Mouse (Mus musculus) heart, embryonic 11.5 days (tissue): Measurements from ENCODE around the gene Nup93. TPM values are rescaled to one million over a fixed set of nuclear protein-coding genes. Genes with fewer than 3 reads are reported as not detected.

Source experiments
- ATAC-seq: fragments of 200-750 bp; cut with Nextera tagmentation; replicated peaks from 2 replicates; pipeline ENCODE4 v1.8.0; 2017; ENCODE audit warnings: moderate library complexity; ENCODE audit not compliant: insufficient number of reproducible peaks, low FRiP score, low TSS enrichment
- H3K27ac ChIP-seq: fragments of 300-500 bp; sonication (generic); 2 replicates; pipeline ENCODE4 v1.5.1; 2014; ENCODE audit warnings: mild to moderate bottlenecking, low read depth, low read length
- H3K27me3 ChIP-seq: fragments of 300-500 bp; sonication (generic); 2 replicates; pipeline ENCODE4 v1.6.1; 2014; ENCODE audit warnings: mild to moderate bottlenecking, low read length, mixed read lengths; ENCODE audit not compliant: control insufficient read depth, insufficient read depth
- H3K36me3 ChIP-seq: fragments of 300-500 bp; sonication (generic); 2 replicates; pipeline ENCODE4 v1.6.1; 2014; ENCODE audit warnings: mild to moderate bottlenecking, low read length, moderate library complexity, mixed read lengths; ENCODE audit not compliant: control insufficient read depth, insufficient read depth
- H3K4me1 ChIP-seq: fragments of 300-500 bp; sonication (generic); 2 replicates; pipeline ENCODE4 v1.6.1; 2014; ENCODE audit warnings: low read length; ENCODE audit not compliant: control insufficient read depth, insufficient read depth
- H3K4me2 ChIP-seq: fragments of 300-500 bp; sonication (generic); 2 replicates; pipeline ENCODE4 v1.6.1; 2014; ENCODE audit warnings: mild to moderate bottlenecking, moderate library complexity
- H3K4me3 ChIP-seq: fragments of 300-500 bp; sonication (generic); 2 replicates; pipeline ENCODE4 v1.5.1; 2014; ENCODE audit warnings: low read depth, low read length
- H3K9ac ChIP-seq: fragments of 300-500 bp; sonication (generic); 2 replicates; pipeline ENCODE4 v1.6.1; 2014; ENCODE audit warnings: mild to moderate bottlenecking, low read depth, low read length, moderate library complexity
- H3K9me3 ChIP-seq: fragments of 300-500 bp; sonication (generic); replicated peaks from 2 replicates; pipeline ENCODE4 v1.6.1; 2016; ENCODE audit warnings: low read length; ENCODE audit not compliant: control insufficient read depth
- WGBS: fragments of 180-500 bp; shearing (Covaris S2); extraction: QIAGEN DNeasy Blood & Tissue Kit; methylation state at CpG from one replicate; pipeline ENCODE4 v1.1.7; 2014; ENCODE audit not compliant: insufficient replicate concordance; 5-methylcytosine and 5-hydroxymethylcytosine counted together
- polyA plus RNA-seq: library from polyadenylated mRNA; unstranded; fragments of >200 nt; fragmentation: Nextera tagmentation; extraction: Ambion mirVana; gene quantifications from 2 replicates; pipeline ENCODE4 v1.2.1, GENCODE M21; 2014

Nup93 gene
- polyA plus RNA-seq, 1 experiment from 2014 or later: 73.4 TPM

- Histone ChIP-seq H3K4me1 (peaks cover 9% of the 10 kb centered on the region), H3K27ac (no peak overlapping the region), H3K9me3 (no peaks in the 10 kb centered on the region), H3K4me2 (no peak overlapping the region), H3K36me3 (no peaks in the 10 kb centered on the region), H3K27me3 (no peaks in the 10 kb centered on the region), H3K4me3 (no peak overlapping the region), H3K9ac (no peak overlapping the region)
- WGBS: 77% methylated on average over 5 of the region's 5 CpGs
- ATAC-seq: no peak
Observed at GRCm38 (mm10) chr8:94290606-94291005, 76.2 kb downstream of the Nup93 start.

- no peak overlapping the region for H3K9ac ChIP-seq
- H3K27ac ChIP-seq: no peak overlapping the region
Observed at GRCm38 (mm10) chr8:94292072-94292471, 77.7 kb downstream of the Nup93 start.

GRCm38 (mm10) chr8:94292626-94293025 lies 78.3 kb downstream of the Nup93 start:
- Histone ChIP-seq H3K27ac (no peak overlapping the region), H3K4me1 (peaks cover 21% of the 10 kb centered on the region), H3K9ac (no peak overlapping the region), H3K27me3 (no peaks in the 10 kb centered on the region), H3K9me3 (no peaks in the 10 kb centered on the region), H3K36me3 (no peaks in the 10 kb centered on the region), H3K4me2 (no peak overlapping the region), H3K4me3 (no peak overlapping the region)
- no peak for ATAC-seq
- WGBS: 93% methylated on average over 8 of the region's 8 CpGs

More at GRCm38 (mm10) chr8:94292072-94292471, 77.7 kb downstream of the Nup93 start:
- Histone ChIP-seq H3K27me3 (no peaks in the 10 kb centered on the region), H3K4me3 (no peak overlapping the region), H3K9me3 (no peaks in the 10 kb centered on the region), H3K36me3 (no peaks in the 10 kb centered on the region), H3K4me2 (no peak overlapping the region), H3K4me1 (peaks cover 17% of the 10 kb centered on the region)
- no peak for ATAC-seq
- WGBS: 61% methylated on average over 6 of the region's 6 CpGs

GRCm38 (mm10) chr8:94295687-94296086 lies 81.3 kb downstream of the Nup93 start:
- Histone ChIP-seq H3K27me3 (no peaks in the 10 kb centered on the region), H3K9me3 (no peaks in the 10 kb centered on the region), H3K27ac (peak overlapping the region; percentile 42; the same call in 1 of the 2 replicates), H3K36me3 (no peaks in the 10 kb centered on the region), H3K4me1 (peaks cover 21% of the 10 kb centered on the region), H3K4me3 (no peak overlapping the region), H3K4me2 (no peak overlapping the region), H3K9ac (no peak overlapping the region)
- no peak for ATAC-seq
- WGBS: 46% methylated on average over 6 of the region's 6 CpGs

- H3K9ac ChIP-seq: no peak overlapping the region
- ATAC-seq: peak; percentile 78
- H3K4me2 ChIP-seq: 0 out of 2 replicates have a peak overlapping the region, but pooled peaks have one; percentile 4
- H3K27ac ChIP-seq: peak overlapping the region; percentile 42; the same call in 1 of the 2 replicates
- H3K9me3 ChIP-seq: no peaks in the 10 kb centered on the region
- H3K36me3 ChIP-seq: no peaks in the 10 kb centered on the region
- WGBS: 48% methylated on average over 9 of the region's 9 CpGs
- H3K27me3 ChIP-seq: no peaks in the 10 kb centered on the region
- H3K4me1 ChIP-seq: peaks cover 21% of the 10 kb centered on the region
- H3K4me3 ChIP-seq: no peak overlapping the region
Observed at GRCm38 (mm10) chr8:94296312-94296991, 82.1 kb downstream of the Nup93 start.

- peak overlapping the region; percentile 4; the same call in 1 of the 2 replicates for H3K4me2 ChIP-seq
- WGBS: 58% methylated on average over 6 of the region's 6 CpGs
- peak overlapping the region; percentile 42; the same call in 1 of the 2 replicates for H3K27ac ChIP-seq
- H3K4me1 ChIP-seq: peaks cover 18% of the 10 kb centered on the region
- no peak overlapping the region for H3K9ac ChIP-seq
- no peaks in the 10 kb centered on the region for H3K36me3 ChIP-seq
- no peak overlapping the region for H3K4me3 ChIP-seq
- H3K27me3 ChIP-seq: no peaks in the 10 kb centered on the region
- H3K9me3 ChIP-seq: no peaks in the 10 kb centered on the region
- 0 out of 2 replicates have a peak, but pooled peaks have one; percentile 31 for ATAC-seq
Observed at GRCm38 (mm10) chr8:94297101-94297500, 82.7 kb downstream of the Nup93 start.

- ATAC-seq: no peak
- H3K4me1 ChIP-seq: peaks cover 12% of the 10 kb centered on the region
- H3K9ac ChIP-seq: no peak overlapping the region
- H3K4me2 ChIP-seq: no peak overlapping the region
- H3K36me3 ChIP-seq: peaks cover 10% of the 10 kb centered on the region
- no peak overlapping the region for H3K27ac ChIP-seq
- 64% methylated on average over 4 of the region's 4 CpGs for WGBS
- no peaks in the 10 kb centered on the region for H3K27me3 ChIP-seq
- no peak overlapping the region for H3K4me3 ChIP-seq
- H3K9me3 ChIP-seq: no peaks in the 10 kb centered on the region
Observed at GRCm38 (mm10) chr8:94300809-94301208, 86.4 kb downstream of the Nup93 start.

GRCm38 (mm10) chr8:94304412-94304811 lies 90.0 kb downstream of the Nup93 start:
- H3K36me3 ChIP-seq: peaks cover 21% of the 10 kb centered on the region
- H3K4me1 ChIP-seq: peaks cover 9% of the 10 kb centered on the region
- H3K27ac ChIP-seq: no peak overlapping the region
- H3K9me3 ChIP-seq: no peaks in the 10 kb centered on the region
- H3K4me3 ChIP-seq: no peak overlapping the region
- no peak overlapping the region for H3K4me2 ChIP-seq
- H3K27me3 ChIP-seq: no peaks in the 10 kb centered on the region
- H3K9ac ChIP-seq: no peak overlapping the region
- WGBS: 92% methylated on average over 2 of the region's 2 CpGs
- ATAC-seq: no peak
